Mouse (Mus musculus): ENCODE measurements around the gene St5. TPM values are rescaled to one million over a fixed set of nuclear protein-coding genes. Genes with fewer than 3 reads are reported as not detected.

The St5 gene
- polyA plus RNA-seq, 1 experiment from 2014 or later: 61.2 TPM

- 50% methylated on average over 3 of the region's 3 CpGs for WGBS
- H3K4me1 ChIP-seq: no peaks in the 10 kb centered on the region
- no peaks in the 10 kb centered on the region for H3K36me3 ChIP-seq
- no peak overlapping the region for H3K9ac ChIP-seq
- no peaks in the 10 kb centered on the region for H3K9me3 ChIP-seq
- no peak overlapping the region for H3K27ac ChIP-seq
- no peak overlapping the region for H3K4me2 ChIP-seq
- no peak overlapping the region for H3K4me3 ChIP-seq
- no peak for ATAC-seq (ENCODE audit: borderline replicate concordance, extremely low read depth, low FRiP score, low TSS enrichment)
- no peaks in the 10 kb centered on the region for H3K27me3 ChIP-seq
Measured at GRCm38 (mm10) chr7:109477926-109478325, 225.5 kb downstream of the St5 start.

Small RNA genes lying within 50 kb of the gene (microRNA-seq; reads per million reads assigned to microRNA genes)
- 0.74 reads per million for gene Gm47284

Other genes starting within 250 kb of the St5 start
- 0.02 and 0.03 TPM in 2 replicates for gene Trim66, start 195.5 kb downstream of the St5 start, polyA plus RNA-seq (2015; fragmentation: Nextera tagmentation; extraction: Ambion mirVana)
- 136 and 146 TPM in 2 replicates for gene Rpl27a, start 184.5 kb downstream of the St5 start, polyA plus RNA-seq (2015; fragmentation: Nextera tagmentation; extraction: Ambion mirVana)
- 39.3 and 41.2 TPM in 2 replicates for gene Akip1, start 85 bp upstream of the St5 start, polyA plus RNA-seq (2015; fragmentation: Nextera tagmentation; extraction: Ambion mirVana)
- 2.1 and 2.5 TPM in 2 replicates for gene BC051019, start 20.2 kb upstream of the St5 start, polyA plus RNA-seq (2015; fragmentation: Nextera tagmentation; extraction: Ambion mirVana)
- 0.30 TPM in 1 of 2 replicates, not detected in the other for gene Ascl3, start 28.1 kb upstream of the St5 start, polyA plus RNA-seq (2015; fragmentation: Nextera tagmentation; extraction: Ambion mirVana)
- 56.6 and 59.9 TPM in 2 replicates for gene Tmem9b, start 49.3 kb upstream of the St5 start, polyA plus RNA-seq (2015; fragmentation: Nextera tagmentation; extraction: Ambion mirVana)
- gene Nrip3, start 78.4 kb upstream of the St5 start, polyA plus RNA-seq (2015; fragmentation: Nextera tagmentation; extraction: Ambion mirVana): 0.20 and 0.49 TPM in 2 replicates
- 2.5 and 3.1 TPM in 2 replicates for gene Scube2, start 162.1 kb upstream of the St5 start, polyA plus RNA-seq (2015; fragmentation: Nextera tagmentation; extraction: Ambion mirVana)